ENCODE assay signal across 8 mouse cellular contexts in genomic region chr7:141131024-141131820, GRCm38 (mm10). TPM values are rescaled to one million over a fixed set of nuclear protein-coding genes. Genes with fewer than 3 reads are reported as not detected.
DNase-seq lines count a peak whose midpoint lies in the region; ATAC-seq and TF ChIP-seq lines count a peak whose summit lies in the region.

No protein-coding gene starts in this region.

- H3K36me3 ChIP-seq in MEL (ENCODE audit: control insufficient read depth in 1 of 2, insufficient read depth in 2 of 2, low read length in 2 of 2), result peaks cover 3 to 37% of the 10 kb centered on the region in 2 experiments
- H3K36me3 ChIP-seq in hindbrain, embryonic 10.5 days, result peaks cover 25% of the 10 kb centered on the region
- no peaks in the 10 kb centered on the region for H3K36me3 ChIP-seq in lung, postnatal 0 days (ENCODE audit: insufficient read depth, low read length)

- H3K9ac ChIP-seq in MEL (ENCODE audit: control insufficient read depth, low read depth, low read length, poor library complexity, severe bottlenecking), result peak overlapping the region; percentile 95
- H3K9ac ChIP-seq in lung, postnatal 0 days (replicated peaks; ENCODE audit: low read depth), result peak overlapping the region; percentile 76

- peak; percentile 96 for DNase-seq in MEL (ENCODE audit: low read depth, low spot score)
- DNase-seq in cerebellum, adult 2 months, result peak; percentile 90 to 91
- peak; percentile 92 for DNase-seq in forelimb bud, embryonic 11.5 days (ENCODE audit: low read depth, low spot score)
- peak; percentile 96 for DNase-seq in hindbrain, embryonic 10.5 days (ENCODE audit: low spot score)
- peak; percentile 94 for DNase-seq in layer of hippocampus, adult 9-11 months
- DNase-seq in lung, postnatal 0 days (ENCODE audit: low spot score), result peak; percentile 92
- DNase-seq in ovary, postnatal 14 days (ENCODE audit: low spot score), result peak; percentile 79
- peak; percentile 91 for DNase-seq in thymus, postnatal 14 days

- peak; percentile 59 to 60; a peak in 2 of 4 replicates for TF ChIP-seq POLR2A in MEL (IDR thresholded peaks at IDR 0.05; ENCODE audit: control insufficient read depth in 1 of 2, insufficient read depth in 1 of 2, low read depth in 1 of 2, low read length in 2 of 2, poor library complexity in 1 of 2)
- 0 out of 2 replicates have a peak, but pooled peaks have one; percentile 33 for TF ChIP-seq POLR2A in cerebellum, adult 2 months (IDR thresholded peaks at IDR 0.05; ENCODE audit: borderline replicate concordance, insufficient read depth, low read length)

- H3K4me3 ChIP-seq in MEL (ENCODE audit: control insufficient read depth in 1 of 2, insufficient read depth in 1 of 2, low read depth in 2 of 2, low read length in 2 of 2), result peak overlapping the region; percentile 76 to 81
- H3K4me3 ChIP-seq in cerebellum, adult 2 months (replicated peaks; ENCODE audit: insufficient read depth, low read depth, low read length), result peak overlapping the region; percentile 65
- peak overlapping the region; percentile 81 for H3K4me3 ChIP-seq in hindbrain, embryonic 10.5 days
- peak overlapping the region; percentile 89 for H3K4me3 ChIP-seq in lung, postnatal 0 days (ENCODE audit: low read depth, low read length)

- peak overlapping the region; percentile 67 for H3K27ac ChIP-seq in MEL (ENCODE audit: control insufficient read depth, low read depth, low read length)
- H3K27ac ChIP-seq in cerebellum, adult 2 months (ENCODE audit: insufficient read depth, low read length), result peak overlapping the region; percentile 2; the same call in 1 of the 2 replicates
- H3K27ac ChIP-seq in hindbrain, embryonic 10.5 days, result peak overlapping the region; percentile 94
- H3K27ac ChIP-seq in lung, postnatal 0 days (ENCODE audit: low read length), result peak overlapping the region; percentile 38; the same call in 1 of the 2 replicates

- no peak for TF ChIP-seq RAD21 in MEL (IDR thresholded peaks at IDR 0.05; ENCODE audit: low read depth, low read length)

- H3K79me2 ChIP-seq in MEL (ENCODE audit: control insufficient read depth, insufficient read depth, low read length, poor library complexity), result peaks cover 17% of the 10 kb centered on the region

- peak in 1 of 2 experiments; percentile 79; a peak in 2 of 4 replicates for TF ChIP-seq EP300 in MEL (IDR thresholded peaks at IDR 0.05; ENCODE audit: low read depth in 1 of 2, low read length in 2 of 2)
- no peak for TF ChIP-seq EP300 in lung, postnatal 0 days (IDR thresholded peaks at IDR 0.05)

- H3K4me1 ChIP-seq in MEL (ENCODE audit: control insufficient read depth in 1 of 2, insufficient read depth in 2 of 2, low read length in 2 of 2), result peaks cover 8 to 37% of the 10 kb centered on the region in 2 experiments
- 0 out of 2 replicates have a peak, but pooled peaks cover 4% of the 10 kb centered on the region for H3K4me1 ChIP-seq in cerebellum, adult 2 months (ENCODE audit: control insufficient read depth, insufficient read depth, low read length)
- H3K4me1 ChIP-seq in hindbrain, embryonic 10.5 days (replicated peaks), result peaks cover 17% of the 10 kb centered on the region
- H3K4me1 ChIP-seq in lung, postnatal 0 days (ENCODE audit: insufficient read depth, low read depth, low read length), result peaks cover 13% of the 10 kb centered on the region; the same call in 1 of the 2 replicates

- ATAC-seq in lung, postnatal 0 days, result peak; percentile 100

- WGBS in cerebellum, adult 2 months, result under 1% methylated on average over 59 of the region's 59 CpGs
- WGBS in hindbrain, embryonic 10.5 days, result 1% methylated on average over 59 of the region's 59 CpGs
- WGBS in lung, postnatal 0 days, result 1% methylated on average over 55 of the region's 59 CpGs

- H3K4me2 ChIP-seq in lung, postnatal 0 days (replicated peaks; ENCODE audit: low read depth, low read length), result peak overlapping the region; percentile 81

- H3K9me3 ChIP-seq in MEL (replicated peaks; ENCODE audit: insufficient read depth, low read length), result no peaks in the 10 kb centered on the region
- H3K9me3 ChIP-seq in hindbrain, embryonic 10.5 days, result no peaks in the 10 kb centered on the region
- no peaks in the 10 kb centered on the region for H3K9me3 ChIP-seq in lung, postnatal 0 days (ENCODE audit: low read length)

- no peak for TF ChIP-seq CTCF in MEL (IDR thresholded peaks at IDR 0.05 in 2 of 3, conservative IDR thresholded peaks at IDR 0.05 in 1 of 3; ENCODE audit: control insufficient read depth in 1 of 3, insufficient read depth in 1 of 3, low read depth in 2 of 3, low read length in 3 of 3, poor library complexity in 1 of 3, severe bottlenecking in 1 of 3)
- TF ChIP-seq CTCF in cerebellum, adult 2 months (IDR thresholded peaks at IDR 0.05; ENCODE audit: borderline replicate concordance, insufficient read depth, low read depth, low read length), result no peak
- no peak for TF ChIP-seq CTCF in lung, postnatal 0 days (IDR thresholded peaks at IDR 0.05)

- H3K27me3 ChIP-seq in MEL (ENCODE audit: control insufficient read depth in 1 of 2, insufficient read depth in 2 of 2, low read length in 2 of 2), result no peaks in the 10 kb centered on the region
- H3K27me3 ChIP-seq in cerebellum, adult 2 months (ENCODE audit: control insufficient read depth, insufficient read depth, low read length), result no peaks in the 10 kb centered on the region
- H3K27me3 ChIP-seq in hindbrain, embryonic 10.5 days (ENCODE audit: insufficient read depth, poor library complexity, severe bottlenecking), result no peaks in the 10 kb centered on the region
- no peaks in the 10 kb centered on the region for H3K27me3 ChIP-seq in lung, postnatal 0 days (replicated peaks; ENCODE audit: insufficient read depth, low read length)

TF ChIP-seq in MEL, 35 proteins besides CTCF, POLR2A, EP300 and RAD21 (continues in another document):
- 0 out of 2 replicates have a peak, but pooled peaks have one; percentile 41 for TF ChIP-seq USF1 (IDR thresholded peaks at IDR 0.05; ENCODE audit: low read depth, low read length)
- no peak for TF ChIP-seq ZNF384 (IDR thresholded peaks at IDR 0.05; ENCODE audit: low read depth, low read length)
- no peak for TF ChIP-seq ZKSCAN1 (IDR thresholded peaks at IDR 0.05; ENCODE audit: low read depth, low read length)
- TF ChIP-seq ZMIZ1 (IDR thresholded peaks at IDR 0.05; ENCODE audit: low read depth, low read length), result peak; percentile 41; the same call in 1 of the 2 replicates
- TF ChIP-seq USF2 (IDR thresholded peaks at IDR 0.05; ENCODE audit: borderline replicate concordance in 1 of 2, insufficient read depth in 1 of 2, low read depth in 1 of 2, low read length in 2 of 2), result no peak
- TF ChIP-seq HCFC1 (IDR thresholded peaks at IDR 0.05; ENCODE audit: low read depth, low read length), result peak; percentile 89
- no peak for TF ChIP-seq BHLHE40 (IDR thresholded peaks at IDR 0.05; ENCODE audit: borderline replicate concordance, low read depth, low read length)
- 0 out of 2 replicates have a peak, but pooled peaks have one; percentile 62 for TF ChIP-seq ELF1 (IDR thresholded peaks at IDR 0.05; ENCODE audit: low read depth, low read length)
- TF ChIP-seq MAZ (IDR thresholded peaks at IDR 0.05; ENCODE audit: low read depth, low read length), result peak; percentile 78; the same call in 1 of the 2 replicates
- peak; percentile 85 for TF ChIP-seq TAL1 (IDR thresholded peaks at IDR 0.05; ENCODE audit: low read length)
- TF ChIP-seq GATA1 (IDR thresholded peaks at IDR 0.05; ENCODE audit: low read depth, low read length), result peak; percentile 81
- TF ChIP-seq MAX (IDR thresholded peaks at IDR 0.05; ENCODE audit: low read length), result peak; percentile 91
- TF ChIP-seq TCF12 (IDR thresholded peaks at IDR 0.05; ENCODE audit: low read depth, low read length), result peak; percentile 67; the same call in 1 of the 2 replicates

RNA-seq across cellular contexts. Expression of gene Ptdss2, which starts 9.0 kb away (rescaled TPM):
- total RNA-seq in MEL (2012; rRNA removed), result 12.2 and 16.9 TPM in 2 replicates
- polyA plus RNA-seq in MEL (2012; ENCODE audit: insufficient read depth in 1 of 2, insufficient read length in 2 of 2, low read depth in 1 of 2, low replicate concordance in 2 of 2, missing spikeins in 1 of 2), result 10 to 100 TPM in 1 of 2 experiments, not detected in 1; 44.9 TPM
- polyA plus RNA-seq in cerebellum, adult 2 months (2012; rRNA removed), result 62.4 and 64.2 TPM in 2 replicates
- polyA plus RNA-seq in hindbrain, embryonic 10.5 days (2016; fragmentation: Nextera tagmentation; extraction: Ambion mirVana), result 80.1 and 80.2 TPM in 2 replicates
- polyA plus RNA-seq in lung, postnatal 0 days (2015; fragmentation: Nextera tagmentation; extraction: Ambion mirVana), result 39.1 and 45.7 TPM in 2 replicates

RNA-seq across cellular contexts. Expression of gene Ano9, which starts 13.6 kb away (rescaled TPM):
- 0.08 TPM in 1 of 2 replicates, not detected in the other for total RNA-seq in MEL (2012; rRNA removed)
- under 1 TPM in 1 of 2 experiments, not detected in 1; 0.03 TPM for polyA plus RNA-seq in MEL (2012; ENCODE audit: insufficient read depth in 1 of 2, insufficient read length in 2 of 2, low read depth in 1 of 2, low replicate concordance in 2 of 2, missing spikeins in 1 of 2)
- polyA plus RNA-seq in cerebellum, adult 2 months (2012; rRNA removed), result 0.08 TPM in 1 of 2 replicates, not detected in the other
- 0.20 and 1.6 TPM in 2 replicates for polyA plus RNA-seq in hindbrain, embryonic 10.5 days (2016; fragmentation: Nextera tagmentation; extraction: Ambion mirVana)
- polyA plus RNA-seq in lung, postnatal 0 days (2015; fragmentation: Nextera tagmentation; extraction: Ambion mirVana), result 1.5 and 3.1 TPM in 2 replicates

RNA-seq across cellular contexts. Expression of gene Sigirr, which starts 30.9 kb away (rescaled TPM):
- total RNA-seq in MEL (2012; rRNA removed), result 8.3 and 8.6 TPM in 2 replicates
- 10 to 100 TPM in 1 of 2 experiments, not detected in 1; 17.5 TPM for polyA plus RNA-seq in MEL (2012; ENCODE audit: insufficient read depth in 1 of 2, insufficient read length in 2 of 2, low read depth in 1 of 2, low replicate concordance in 2 of 2, missing spikeins in 1 of 2)
- 2.8 and 4.1 TPM in 2 replicates for polyA plus RNA-seq in cerebellum, adult 2 months (2012; rRNA removed)
- 1.9 and 2.7 TPM in 2 replicates for polyA plus RNA-seq in hindbrain, embryonic 10.5 days (2016; fragmentation: Nextera tagmentation; extraction: Ambion mirVana)
- 27.1 and 30.5 TPM in 2 replicates for polyA plus RNA-seq in lung, postnatal 0 days (2015; fragmentation: Nextera tagmentation; extraction: Ambion mirVana)

RNA-seq across cellular contexts. Expression of gene Rnh1, which starts 41.4 kb away (rescaled TPM):
- total RNA-seq in MEL (2012; rRNA removed), result 69.6 and 71.4 TPM in 2 replicates
- polyA plus RNA-seq in MEL (2012; ENCODE audit: insufficient read depth in 1 of 2, insufficient read length in 2 of 2, low read depth in 1 of 2, low replicate concordance in 2 of 2, missing spikeins in 1 of 2), result 10 to 100 TPM in 1 of 2 experiments, not detected in 1; 94.5 TPM
- 66.9 and 67.4 TPM in 2 replicates for polyA plus RNA-seq in cerebellum, adult 2 months (2012; rRNA removed)
- polyA plus RNA-seq in hindbrain, embryonic 10.5 days (2016; fragmentation: Nextera tagmentation; extraction: Ambion mirVana), result 68.4 and 72.4 TPM in 2 replicates
- 181 and 187 TPM in 2 replicates for polyA plus RNA-seq in lung, postnatal 0 days (2015; fragmentation: Nextera tagmentation; extraction: Ambion mirVana)

RNA-seq across cellular contexts. Expression of gene Pkp3, which starts 53.2 kb away (rescaled TPM):
- total RNA-seq in MEL (2012; rRNA removed), result not detected in 2 replicates
- polyA plus RNA-seq in MEL (2012; ENCODE audit: insufficient read depth in 1 of 2, insufficient read length in 2 of 2, low read depth in 1 of 2, low replicate concordance in 2 of 2, missing spikeins in 1 of 2), result not detected
- polyA plus RNA-seq in cerebellum, adult 2 months (2012; rRNA removed), result 9.6 and 11.2 TPM in 2 replicates
- 5.1 and 5.2 TPM in 2 replicates for polyA plus RNA-seq in hindbrain, embryonic 10.5 days (2016; fragmentation: Nextera tagmentation; extraction: Ambion mirVana)
- 14.4 and 15.3 TPM in 2 replicates for polyA plus RNA-seq in lung, postnatal 0 days (2015; fragmentation: Nextera tagmentation; extraction: Ambion mirVana)

Comparison
In these comparisons a context has a peak if more than half of its experiments do, and no peak if none do; other contexts are left out.
1. Peak in every context shown above with its lines: DNase-seq, ATAC-seq, H3K4me3 ChIP-seq and H3K27ac ChIP-seq.
2. H3K27ac ChIP-seq: peak in every context shown above with its lines; median percentile 94 in hindbrain, embryonic 10.5 days; 67 in MEL; 38 in lung, postnatal 0 days; 2 in cerebellum, adult 2 months.